Mouse (Mus musculus) small intestine, adult 2 months (tissue): ENCODE measurements at regions not wholly inside any gene's neighbourhood (a gene's known extent, or its start where the extent isn't known, plus 50 kb on each side); places are given as distances from the start of the nearest gene placed in this dataset.

ENCODE experiments used
- CTCF ChIP-seq: fragments of 200-500 bp; IDR thresholded peaks from 2 replicates; pipeline ENCODE4 v1.5.1; 2012; ENCODE audit warnings: low read depth, mild to moderate bottlenecking, control low read depth, inconsistent platforms, low read length, moderate library complexity, mixed read lengths; ENCODE audit not compliant: insufficient replicate concordance, insufficient read length; ENCODE audit errors: extremely low read depth
- POLR2A ChIP-seq: fragments of 200-500 bp; IDR thresholded peaks from 2 replicates; pipeline ENCODE4 v1.6.1; 2012; ENCODE audit warnings: low read depth, mild to moderate bottlenecking, control low read depth, inconsistent platforms, low read length, moderate library complexity

DNA sequence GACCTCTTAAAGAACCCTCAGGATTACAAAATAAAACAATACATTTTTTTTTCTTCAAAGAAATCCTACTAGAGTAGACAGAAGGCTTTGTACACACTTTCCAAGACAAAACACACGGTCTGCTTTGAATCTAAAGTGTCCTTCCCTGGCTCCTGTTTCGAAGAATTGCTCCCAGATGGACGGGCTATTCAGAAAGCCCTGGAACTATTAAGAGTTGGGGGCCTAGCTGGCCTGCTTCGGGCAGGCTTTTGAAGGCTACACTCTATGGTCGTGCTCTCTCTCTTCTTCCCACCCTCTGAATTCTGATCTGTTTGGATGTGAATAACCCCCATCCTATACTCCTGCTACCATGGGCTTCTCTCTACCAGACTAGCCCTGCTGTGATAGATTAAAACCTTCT lies 167.6 kb upstream of the Sox4 start:
- TF ChIP-seq CTCF (no peak), POLR2A (no peak)
